Mouse (Mus musculus) ES-E14 (cell line): ENCODE measurements at regions not wholly inside any gene's neighbourhood (a gene's known extent, or its start where the extent isn't known, plus 50 kb on each side); places are given as distances from the start of the nearest gene placed in this dataset.

Source experiments
- HCFC1 ChIP-seq: IDR thresholded peaks from 2 replicates; pipeline ENCODE4 v1.6.1; 2012; ENCODE audit warnings: low read length, inconsistent platforms, borderline replicate concordance; ENCODE audit not compliant: insufficient read depth
- MAFK ChIP-seq: IDR thresholded peaks from 2 replicates; pipeline ENCODE4 v1.6.1; 2014; ENCODE audit warnings: mild to moderate bottlenecking, low read depth, low read length, inconsistent platforms; ENCODE audit not compliant: insufficient read depth
- ZC3H11A ChIP-seq: IDR thresholded peaks from 2 replicates; pipeline ENCODE4 v1.6.1; 2012; ENCODE audit warnings: low read depth, mild to moderate bottlenecking, inconsistent platforms, low read length, borderline replicate concordance
- ZNF384 ChIP-seq: IDR thresholded peaks from 2 replicates; pipeline ENCODE4 v1.6.1; 2012; ENCODE audit warnings: low read depth, low read length, inconsistent platforms

GRCm38 (mm10) chr10:116675171-116675570, 93.9 kb upstream of the Cnot2 start:
- no peak for TF ChIP-seq MAFK
- no peak for TF ChIP-seq ZC3H11A
- TF ChIP-seq ZNF384: no peak
- no peak for TF ChIP-seq HCFC1
